In genomic region chr1:84709810-84710785, GRCm38 (mm10) we compare ENCODE assay signal across 8 mouse cellular contexts. TPM values are rescaled to one million over a fixed set of nuclear protein-coding genes. Genes with fewer than 3 reads are reported as not detected.
A peak's percentile ranks its signal among the peaks of the same experiment; 100 is the strongest.
DNase-seq lines count a peak whose midpoint lies in the region; ATAC-seq and TF ChIP-seq lines count a peak whose summit lies in the region.

No protein-coding gene starts in this region.

- H3K9ac ChIP-seq in kidney, embryonic 16.5 days (replicated peaks; ENCODE audit: low read length) = no peak overlapping the region
- H3K9ac ChIP-seq in neural tube, embryonic 15.5 days (replicated peaks) = peak overlapping the region; percentile 44

- H3K27me3 ChIP-seq in kidney, embryonic 16.5 days (ENCODE audit: insufficient read depth, low read length) = no peaks in the 10 kb centered on the region
- H3K27me3 ChIP-seq in neural tube, embryonic 15.5 days (replicated peaks) = no peaks in the 10 kb centered on the region

- H3K4me2 ChIP-seq in kidney, embryonic 16.5 days (replicated peaks; ENCODE audit: low read depth, low read length) = peak overlapping the region; percentile 45
- peak overlapping the region; percentile 67 for H3K4me2 ChIP-seq in neural tube, embryonic 15.5 days

- TF ChIP-seq CTCF in left cerebral cortex, adult 2 months (IDR thresholded peaks at IDR 0.05) = no peak

- ATAC-seq in kidney, embryonic 16.5 days (ENCODE audit: low FRiP score, low TSS enrichment) = no peak
- peak; percentile 93 for ATAC-seq in neural tube, embryonic 15.5 days (ENCODE audit: low FRiP score)

- intact Hi-C loops in left cerebral cortex, adult 2 months (cut with DNase I) = no loop called here

- H3K36me3 ChIP-seq in kidney, embryonic 16.5 days (ENCODE audit: insufficient read depth, low read length) = no peaks in the 10 kb centered on the region
- no peaks in the 10 kb centered on the region for H3K36me3 ChIP-seq in neural tube, embryonic 15.5 days

- peak overlapping the region; percentile 5 for H3K4me3 ChIP-seq in kidney, embryonic 16.5 days (ENCODE audit: low read length)
- H3K4me3 ChIP-seq in left cerebral cortex, adult 2 months = peak overlapping the region; percentile 43
- H3K4me3 ChIP-seq in neural tube, embryonic 15.5 days (replicated peaks) = peak overlapping the region; percentile 38

- H3K27ac ChIP-seq in kidney, embryonic 16.5 days (ENCODE audit: low read length) = no peak overlapping the region
- H3K27ac ChIP-seq in left cerebral cortex, adult 2 months = peak overlapping the region; percentile 68
- H3K27ac ChIP-seq in neural tube, embryonic 15.5 days (replicated peaks) = peak overlapping the region; percentile 86

- no peaks in the 10 kb centered on the region for H3K9me3 ChIP-seq in kidney, embryonic 16.5 days (ENCODE audit: low read length)
- H3K9me3 ChIP-seq in neural tube, embryonic 15.5 days (replicated peaks) = no peaks in the 10 kb centered on the region

- no peak for DNase-seq in kidney, postnatal 36 days
- peak; percentile 45 to 59 for DNase-seq in cerebellum, adult 18-20 months
- peak; percentile 65 to 73 for DNase-seq in frontal cortex, postnatal 14 days (ENCODE audit: low spot score in 2 of 2)
- DNase-seq in left cerebral cortex, adult 2 months (ENCODE audit: extremely low spot score in 1 of 2, low spot score in 2 of 2) = peak; percentile 73 to 78
- no peak for DNase-seq in kidney, adult 8-10 months
- DNase-seq in spleen, adult 12 weeks (ENCODE audit: low spot score) = no peak

- WGBS in kidney, embryonic 16.5 days = 14% methylated on average over 31 of the region's 31 CpGs
- WGBS in neural tube, embryonic 15.5 days = 11% methylated on average over 31 of the region's 31 CpGs

- no peaks in the 10 kb centered on the region; the same call in none of the 2 replicates for H3K4me1 ChIP-seq in kidney, embryonic 16.5 days (ENCODE audit: insufficient read depth, low read length)
- H3K4me1 ChIP-seq in neural tube, embryonic 15.5 days = peaks cover 16% of the 10 kb centered on the region

RNA-seq across cellular contexts. Expression of gene Dner, which starts 14.1 kb away (rescaled TPM):
- polyA plus RNA-seq in kidney, embryonic 16.5 days (2015; fragmentation: Nextera tagmentation; extraction: Ambion mirVana) = 1.4 and 1.5 TPM in 2 replicates
- total RNA-seq in left cerebral cortex, adult 2 months (2021) = 100 to 1,000 TPM; 136 to 147 TPM
- 285 and 344 TPM in 2 replicates for polyA plus RNA-seq in neural tube, embryonic 15.5 days (2015; fragmentation: Nextera tagmentation; extraction: Ambion mirVana)

Comparison
In these comparisons a context has a peak if more than half of its experiments do, and no peak if none do; other contexts are left out.
1. DNase-seq: peak in cerebellum, adult 18-20 months (2 of 2), frontal cortex, postnatal 14 days (2 of 2) and left cerebral cortex, adult 2 months (2 of 2); none in kidney, postnatal 36 days (0 of 2), kidney, adult 8-10 months (0 of 2) and spleen, adult 12 weeks (single experiment).
2. RNA of gene Dner, which starts 14.1 kb away (polyA plus RNA-seq): 285 to 344 TPM in neural tube, embryonic 15.5 days; 1.4 to 1.5 TPM in kidney, embryonic 16.5 days; every median in the first group is over 100 times any median in the second.
3. Peak in every context shown above with its lines, with median percentiles within 50 percentile points of each other: H3K4me3 ChIP-seq.